Mouse (Mus musculus) urinary bladder, postnatal 10 days (tissue): Measurements from ENCODE around the gene Med29.

Experiments
- DNase-seq: peaks from one replicate; pipeline ENCODE4 v3.0.0; 2022; ENCODE audit warnings: low spot score

The Med29 gene

DNA sequence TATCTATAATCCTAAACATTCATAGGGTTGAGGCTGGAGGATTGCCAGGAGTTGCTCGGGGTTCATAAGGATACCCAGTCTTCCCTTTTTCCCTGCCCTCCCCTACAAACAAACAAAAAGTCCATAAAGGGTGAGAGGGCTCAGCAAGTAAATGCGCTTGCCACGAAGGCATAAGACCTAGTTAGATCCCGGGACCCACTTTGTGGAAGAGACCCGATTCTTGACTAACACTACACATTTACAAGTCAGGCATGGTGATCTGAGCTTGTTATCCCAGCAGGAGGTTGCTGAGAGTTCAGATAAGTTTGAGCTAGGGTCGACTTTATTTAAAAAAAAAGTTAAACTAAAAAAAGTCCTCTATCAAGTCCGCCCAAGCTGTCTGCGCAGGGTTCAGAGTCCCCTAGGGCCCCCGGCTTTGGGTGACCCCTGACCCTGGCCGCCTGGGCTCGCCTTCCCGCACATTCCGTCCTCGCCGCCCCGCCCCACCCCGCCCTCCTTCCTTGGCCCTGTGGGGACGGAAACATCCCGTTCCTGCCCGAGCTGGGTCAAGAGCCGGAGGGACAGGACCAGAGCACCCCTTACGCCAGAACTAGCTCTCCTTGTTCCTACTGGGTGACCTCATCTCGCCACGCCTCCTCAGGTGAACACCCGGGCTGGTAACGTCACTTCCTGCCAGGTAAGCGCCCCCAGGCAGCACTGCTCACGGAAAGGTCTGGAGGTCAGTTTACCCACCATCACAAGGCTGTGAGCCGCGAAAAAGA, 16.3 kb downstream of the Med29 start:
- no peak for DNase-seq

DNA sequence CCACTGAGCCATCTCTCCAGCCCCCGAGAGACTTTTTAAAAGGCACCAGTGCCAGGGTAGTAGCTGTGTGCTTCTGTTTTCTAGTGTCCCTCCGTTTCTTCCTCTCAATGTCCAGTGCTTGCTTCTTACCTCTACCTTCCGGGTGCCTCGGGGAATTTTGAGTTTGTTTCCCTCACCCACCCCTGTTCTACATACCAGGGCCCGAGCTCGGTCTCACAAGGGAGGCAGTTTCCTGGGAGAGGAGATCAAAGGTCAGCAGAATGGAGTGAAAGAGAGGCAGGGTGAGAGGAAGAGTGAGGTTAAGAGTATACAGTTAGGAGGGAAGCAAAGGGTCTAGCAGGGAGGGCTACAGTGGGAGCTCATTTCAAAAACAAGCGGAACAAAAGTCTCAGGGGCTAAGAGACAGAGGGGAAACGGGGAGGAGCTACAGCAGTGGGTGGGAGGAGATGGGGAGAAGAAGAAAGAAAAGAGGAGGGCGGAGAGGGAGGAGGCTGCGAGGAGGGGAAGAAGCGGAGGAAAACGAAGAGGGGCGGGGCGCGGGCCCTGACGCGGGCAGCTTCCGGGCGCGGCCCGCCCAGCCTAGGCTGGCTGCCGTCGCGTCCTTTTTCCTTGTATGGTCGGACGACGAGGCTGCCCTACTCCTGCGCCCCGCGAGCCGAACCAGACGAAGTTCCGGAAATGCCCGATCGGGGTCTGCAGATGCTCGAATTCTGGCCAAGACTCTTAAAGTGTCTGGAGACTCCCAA, 17.2 kb downstream of the Med29 start:
- DNase-seq: no peak

DNA sequence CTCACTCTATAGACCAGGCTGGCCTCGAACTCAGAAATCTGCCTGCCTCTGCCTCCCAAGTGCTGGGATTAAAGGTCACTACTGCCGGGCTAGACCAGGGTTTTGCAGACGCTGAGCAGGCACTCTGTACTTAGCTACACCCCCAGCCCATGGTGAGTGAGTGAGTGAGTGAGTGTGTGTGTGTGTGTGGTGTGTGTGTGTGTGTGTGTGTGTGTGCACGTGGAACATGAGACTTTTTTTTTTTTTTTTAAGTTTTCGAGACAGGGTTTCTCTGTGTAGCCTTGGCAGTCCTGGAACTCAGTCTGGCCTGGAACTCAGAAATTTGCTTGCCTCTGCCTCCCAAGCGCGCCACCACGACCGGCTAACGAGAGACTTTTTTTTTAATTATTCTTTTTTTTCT, 17.9 kb downstream of the Med29 start:
- DNase-seq: no peak

DNA sequence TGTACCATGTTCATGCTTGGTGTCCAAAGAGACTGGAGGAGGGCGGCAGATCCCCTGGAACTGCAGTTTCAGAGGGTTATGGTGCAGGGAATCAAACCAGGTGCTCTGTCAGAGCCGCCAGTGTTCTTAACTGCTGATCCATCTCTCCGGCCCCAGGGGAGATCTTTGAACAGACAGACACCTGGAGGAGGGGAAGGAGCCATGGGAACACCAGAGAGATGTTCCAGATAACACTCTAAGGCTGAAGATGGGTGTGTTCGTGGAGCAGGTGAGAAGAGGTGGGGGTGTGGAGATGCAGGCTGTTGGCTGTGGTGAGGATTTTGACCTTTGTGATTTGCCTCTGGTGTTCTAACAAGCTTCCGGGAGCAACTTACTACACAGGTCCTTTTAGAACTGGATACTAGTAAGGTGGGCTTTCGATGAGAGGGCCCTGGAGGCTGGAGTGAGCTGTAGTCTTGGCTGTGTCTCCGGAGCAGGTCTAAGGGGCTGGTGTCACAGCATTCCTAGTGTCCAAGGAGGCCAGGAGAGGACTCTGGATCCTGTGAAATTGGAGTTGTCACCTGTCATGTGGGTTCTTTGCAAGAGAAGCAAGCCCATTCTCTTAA, 18.5 kb downstream of the Med29 start:
- no peak for DNase-seq

DNA sequence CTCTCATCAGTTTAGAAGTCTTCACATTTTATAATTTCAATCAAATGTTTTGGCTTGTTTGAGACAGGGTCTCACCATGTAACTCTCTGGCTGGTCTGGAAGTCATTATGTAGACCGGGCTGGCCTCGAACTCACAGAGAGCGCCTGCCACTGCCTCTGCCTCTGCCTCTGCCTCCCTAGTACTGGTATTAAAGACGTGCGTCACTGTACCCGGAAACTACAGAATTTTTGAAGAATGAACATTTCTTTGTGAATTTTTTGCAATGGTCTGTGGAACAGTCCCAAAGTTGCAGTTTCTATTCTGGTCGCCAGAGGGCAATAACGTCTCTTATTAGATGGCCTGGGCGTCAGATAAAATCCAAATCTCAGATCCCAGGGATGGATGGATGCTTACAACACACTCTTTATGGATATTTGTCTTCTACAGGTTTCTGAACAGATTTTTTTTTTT, 19.4 kb downstream of the Med29 start:
- no peak for DNase-seq

DNA sequence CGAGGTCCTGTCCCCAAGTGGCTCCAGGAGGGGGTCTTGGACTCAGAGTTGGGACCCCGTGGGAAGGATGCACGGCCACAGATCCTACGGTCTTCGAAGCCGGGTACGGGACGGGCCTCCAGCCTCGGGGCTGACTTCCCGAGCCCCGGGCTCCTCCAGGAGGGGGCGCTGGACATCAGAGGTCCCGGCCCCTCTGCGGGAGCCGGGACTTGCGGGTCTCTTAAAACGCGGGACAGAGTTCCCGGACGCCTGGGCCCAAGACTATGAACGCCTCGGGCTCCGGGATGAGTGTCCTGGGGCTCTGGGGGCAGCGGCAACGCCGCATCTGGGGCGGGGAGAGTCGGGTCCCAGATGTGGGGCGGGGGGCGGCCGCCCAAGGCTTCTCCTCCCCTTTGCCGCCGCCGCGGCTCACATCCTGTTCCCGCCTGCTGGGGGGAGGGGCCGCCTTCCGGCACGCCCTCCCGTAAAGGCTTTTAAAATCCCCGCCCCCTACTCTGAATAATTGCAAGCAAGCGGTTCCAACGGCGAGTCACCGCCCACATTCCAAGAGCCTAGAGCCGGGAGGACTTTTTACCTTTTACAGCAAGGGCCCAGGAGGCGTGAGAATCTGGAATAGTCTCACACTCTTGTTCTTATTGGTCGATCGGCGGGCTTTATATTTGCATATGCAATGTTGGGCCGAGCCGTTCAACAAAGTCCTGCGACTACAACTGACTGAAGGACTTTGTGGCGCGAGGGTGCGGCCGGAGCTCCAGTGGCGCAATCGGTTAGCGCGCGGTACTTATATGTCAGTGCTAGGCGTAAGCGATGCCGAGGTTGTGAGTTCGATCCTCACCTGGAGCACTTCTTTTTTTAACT, 20.0 kb downstream of the Med29 start, which contains the start of gene Plekhg2:
Gene Plekhg2 (minus strand): TSS at position 349 of the 858 bp plus-strand sequence.
- peak; percentile 95 for DNase-seq

DNA sequence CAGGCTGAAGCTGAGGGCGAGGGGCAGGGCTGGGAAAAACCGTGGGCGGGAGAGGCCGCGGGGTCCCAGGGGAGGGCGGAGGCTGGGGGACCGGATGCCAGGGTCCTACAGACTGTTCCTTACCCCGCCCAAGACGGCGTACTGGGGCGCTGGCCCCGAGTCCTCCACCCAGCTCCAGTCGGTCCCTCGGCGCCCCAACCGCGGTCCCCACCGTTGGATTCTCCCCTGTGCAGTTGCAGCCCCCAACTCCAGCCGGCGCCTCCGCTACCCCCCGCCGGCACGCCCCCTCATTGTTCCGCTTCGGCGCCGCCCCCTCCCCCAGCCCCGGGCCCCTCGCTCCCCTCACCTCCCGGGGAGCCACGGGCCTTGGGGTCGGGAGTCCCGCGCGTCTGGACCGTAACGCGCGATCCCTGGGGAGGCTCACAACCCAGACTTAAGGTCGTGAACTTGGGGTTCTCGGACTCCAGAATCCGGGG, 21.0 kb downstream of the Med29 start:
- DNase-seq: no peak

DNA sequence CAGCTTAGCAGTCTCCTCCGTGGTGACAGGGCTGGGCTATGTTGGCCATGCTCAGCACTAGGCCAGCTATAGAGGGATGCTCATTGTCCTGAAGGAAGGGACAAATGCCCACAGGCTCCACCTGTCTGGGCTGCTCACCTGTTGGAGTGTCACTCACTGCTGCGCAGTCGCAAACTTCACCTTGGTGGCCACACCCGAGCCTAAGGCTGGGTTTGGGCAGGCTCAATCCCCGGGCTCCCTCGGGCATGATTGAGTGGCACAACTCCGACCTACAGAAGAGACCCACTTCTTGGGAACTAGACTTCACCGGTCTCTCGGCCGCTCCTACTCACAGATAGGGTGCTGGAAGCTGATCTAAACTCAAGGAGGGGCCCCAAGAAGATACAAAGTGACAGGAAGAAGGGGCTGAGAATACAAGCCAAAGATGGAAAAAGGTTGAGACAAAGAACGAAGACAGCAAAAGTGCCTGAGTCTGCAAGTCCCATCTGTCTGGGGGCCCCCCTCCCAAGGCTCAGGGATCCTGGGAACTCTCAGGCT, 21.5 kb downstream of the Med29 start:
- DNase-seq: no peak

DNA sequence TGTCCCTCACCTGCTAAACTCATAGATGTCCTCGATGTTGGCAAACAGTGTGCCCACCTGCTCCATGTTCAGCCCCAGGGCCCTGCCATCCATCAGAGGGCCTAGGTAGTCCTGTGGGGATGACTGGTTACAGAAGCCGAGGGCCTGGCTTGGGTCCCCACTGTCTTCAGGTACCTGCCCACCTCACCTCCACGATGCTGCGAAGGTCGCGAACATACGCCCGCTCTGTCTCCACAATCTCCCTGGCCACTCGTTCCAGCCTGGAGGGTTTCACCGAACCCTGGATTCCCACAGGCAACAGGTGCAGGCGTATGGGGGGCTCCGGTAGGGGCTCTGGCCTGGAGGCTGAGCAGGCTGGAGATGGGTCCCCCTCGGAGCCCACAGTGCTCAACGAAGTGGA, 22.5 kb downstream of the Med29 start:
- DNase-seq: no peak

DNA sequence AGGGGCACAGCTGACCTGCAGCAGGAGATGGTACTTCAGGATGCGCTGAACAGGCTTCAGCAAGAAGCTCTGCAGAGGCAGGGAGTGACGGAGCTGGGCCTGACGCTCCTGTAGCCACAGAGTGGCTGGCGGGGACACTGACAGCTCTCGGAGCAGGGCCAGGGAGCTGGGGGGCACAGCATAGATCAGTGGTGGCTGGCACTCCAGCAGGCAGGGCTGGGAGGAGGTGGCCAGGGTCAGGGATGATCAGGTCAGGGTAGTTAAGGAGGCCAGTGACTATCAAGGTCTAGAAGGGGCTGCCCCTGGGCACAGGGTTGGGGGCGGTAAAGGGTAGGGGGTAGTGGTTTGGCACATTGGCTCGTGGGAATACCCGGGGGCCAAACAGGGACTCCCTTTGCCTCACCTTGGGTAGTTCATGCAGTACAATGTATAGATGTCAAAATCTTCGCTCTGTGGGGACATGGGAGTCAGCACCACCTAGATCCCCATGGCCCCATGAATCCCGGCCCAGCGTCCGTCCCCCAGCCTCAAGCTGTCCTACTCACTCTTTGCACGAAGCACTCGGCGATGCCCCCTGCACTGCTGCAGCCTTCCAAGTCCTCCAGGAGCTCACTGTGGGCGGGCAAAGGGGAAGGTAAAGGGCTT, 24.1 kb downstream of the Med29 start:
- no peak for DNase-seq

DNA sequence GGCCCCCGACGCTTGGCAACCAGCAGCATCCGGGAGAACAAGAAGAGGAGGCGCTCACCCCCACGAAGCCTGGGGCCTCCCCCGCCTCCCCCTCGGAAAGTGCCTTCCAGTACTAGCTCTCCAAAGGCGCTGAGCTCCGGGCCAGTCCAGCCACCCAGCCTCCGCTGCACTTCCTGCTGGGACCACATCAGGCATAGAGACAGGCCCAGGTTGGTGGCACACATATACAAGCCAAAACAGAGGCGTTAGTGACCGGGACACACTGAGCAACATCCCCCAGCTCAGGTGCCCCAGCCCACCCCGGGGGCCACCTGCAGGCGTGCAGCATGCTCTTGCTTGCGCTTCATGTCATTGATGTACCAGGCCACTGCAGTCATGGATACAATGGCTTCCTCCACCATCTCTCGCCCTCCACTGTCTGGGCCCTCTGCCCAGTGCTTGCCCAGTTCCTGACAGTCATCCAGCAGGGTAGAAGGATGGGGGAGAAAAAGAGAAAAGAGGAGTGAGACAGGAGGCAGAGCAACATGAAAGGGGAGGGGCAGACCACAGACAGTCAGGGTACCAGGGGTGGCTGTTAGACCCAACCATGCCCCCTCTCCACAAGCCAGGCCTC, 24.7 kb downstream of the Med29 start:
- DNase-seq: no peak

DNA sequence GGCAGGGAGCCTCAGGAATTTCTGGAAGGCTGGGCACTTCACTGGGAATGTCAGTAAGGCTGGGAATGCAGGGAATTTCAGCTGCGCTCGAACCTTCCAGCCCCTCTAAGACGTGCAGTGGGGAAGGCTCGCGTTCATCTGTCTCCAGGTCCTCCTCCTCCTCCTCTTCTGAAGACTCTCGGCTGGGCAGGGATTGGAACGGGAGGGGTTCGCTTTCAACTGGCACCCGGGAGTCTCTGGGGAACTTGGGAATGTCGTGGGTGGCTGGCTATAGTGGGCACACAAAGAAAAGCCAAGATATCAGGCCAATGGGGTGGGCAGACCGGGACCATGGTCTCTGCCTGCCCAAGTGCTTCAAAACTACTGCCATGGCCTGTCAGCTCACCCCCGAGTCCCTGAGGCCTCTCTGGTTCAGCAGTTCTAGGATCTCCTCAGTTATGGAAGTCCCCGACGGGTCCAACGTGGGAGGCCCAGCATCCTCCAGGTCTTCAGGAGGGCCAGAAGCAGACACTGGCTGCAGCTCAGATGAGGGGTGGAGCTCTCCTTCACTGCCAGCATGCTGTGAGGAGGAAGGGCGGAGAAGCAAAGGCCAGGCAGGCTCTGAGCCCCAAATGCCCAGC, 30.0 kb downstream of the Med29 start:
- DNase-seq: no peak

DNA sequence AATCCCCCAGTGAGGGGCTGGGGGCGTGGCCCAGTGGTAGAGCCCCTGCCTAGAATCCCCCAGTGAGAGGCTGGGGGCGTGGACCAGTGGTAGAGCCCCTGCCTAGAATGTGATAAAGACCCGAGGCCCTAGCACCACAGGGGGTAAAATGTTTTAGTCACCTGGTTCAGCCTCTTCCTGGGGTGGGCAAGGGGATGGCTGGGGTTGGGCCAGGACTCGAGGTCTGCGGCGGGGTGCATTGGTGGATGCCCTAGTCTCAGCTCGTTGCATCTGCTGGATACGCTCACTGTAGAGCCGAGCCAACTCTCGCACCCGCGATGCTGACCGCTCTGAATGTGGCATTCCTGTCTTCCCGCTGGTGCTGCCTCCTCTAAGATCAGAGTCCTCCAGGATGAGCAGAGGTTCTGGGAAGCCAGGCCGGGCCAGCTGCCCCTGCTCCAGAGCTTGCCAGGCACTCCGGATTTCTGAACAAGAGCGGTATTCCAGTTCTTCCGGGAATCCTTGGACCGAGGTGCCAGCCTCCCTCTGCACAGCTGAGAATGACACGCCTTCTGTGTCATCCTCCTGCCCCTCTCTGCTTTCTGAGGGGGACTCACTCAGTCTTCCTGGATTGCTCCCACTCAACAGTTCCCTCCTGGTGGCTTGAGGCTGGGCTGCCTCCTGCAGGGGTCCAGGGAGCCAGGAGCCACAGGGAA, 30.7 kb downstream of the Med29 start:
- DNase-seq: no peak

DNA sequence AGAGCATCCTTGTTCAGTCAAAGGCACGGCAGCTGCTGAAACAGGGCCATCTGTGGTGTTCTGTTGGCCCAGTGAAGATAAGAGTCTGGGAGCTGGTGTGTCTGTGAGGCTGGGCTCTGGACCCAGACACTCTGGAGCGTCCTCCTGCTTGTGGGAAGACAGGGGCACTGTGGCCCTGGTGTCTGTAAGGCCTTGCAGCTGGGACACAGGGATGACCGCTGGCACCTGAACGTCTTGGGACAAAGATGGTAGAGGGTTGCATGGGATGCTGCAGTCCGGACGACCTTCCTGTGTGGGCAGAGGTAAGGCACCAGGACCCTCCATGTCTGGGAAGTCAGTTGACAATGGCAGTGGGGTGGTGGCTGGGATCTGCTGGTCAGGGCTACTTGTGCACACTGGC, 32.2 kb downstream of the Med29 start:
- DNase-seq: no peak

DNA sequence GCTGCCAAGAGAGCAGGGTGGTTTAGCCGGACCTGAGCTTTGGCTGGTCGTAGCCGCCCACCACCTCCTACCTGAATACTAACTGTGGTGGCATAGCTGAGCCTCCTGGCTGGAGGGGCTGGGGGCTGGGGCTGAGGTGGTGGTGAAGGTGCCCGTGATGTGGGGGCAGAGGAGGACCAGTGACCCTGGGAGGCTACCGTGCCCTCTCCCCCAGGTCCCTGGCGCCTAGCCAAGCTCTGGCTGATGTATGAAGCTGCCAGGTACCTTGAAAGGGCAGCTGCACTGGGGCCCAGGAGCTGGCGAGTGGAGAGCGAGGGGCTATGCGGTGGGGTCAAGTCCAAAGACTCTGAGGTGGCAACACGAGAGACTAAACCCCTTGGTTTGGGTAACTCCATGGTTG, 32.7 kb downstream of the Med29 start:
- DNase-seq: no peak

DNA sequence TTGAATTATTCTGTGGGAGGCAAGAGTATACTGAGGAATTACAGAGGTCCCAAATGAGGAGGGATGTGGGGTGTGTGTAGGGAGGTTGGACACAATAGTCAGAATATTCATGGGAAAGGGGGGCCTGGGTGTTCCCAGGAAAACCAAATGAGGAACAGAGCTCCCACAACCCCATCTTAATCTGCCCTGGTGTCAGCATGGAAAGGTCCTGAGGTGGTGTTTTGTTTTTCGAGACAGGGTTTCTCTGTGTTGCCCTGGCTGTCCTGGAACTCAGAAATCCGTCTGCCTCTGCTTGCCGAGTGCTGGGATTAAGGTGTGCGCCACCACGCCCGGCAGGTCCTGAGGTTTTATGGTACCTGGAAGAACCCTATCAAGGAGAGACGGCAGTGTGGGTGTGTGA, 34.1 kb downstream of the Med29 start:
- no peak for DNase-seq

DNA sequence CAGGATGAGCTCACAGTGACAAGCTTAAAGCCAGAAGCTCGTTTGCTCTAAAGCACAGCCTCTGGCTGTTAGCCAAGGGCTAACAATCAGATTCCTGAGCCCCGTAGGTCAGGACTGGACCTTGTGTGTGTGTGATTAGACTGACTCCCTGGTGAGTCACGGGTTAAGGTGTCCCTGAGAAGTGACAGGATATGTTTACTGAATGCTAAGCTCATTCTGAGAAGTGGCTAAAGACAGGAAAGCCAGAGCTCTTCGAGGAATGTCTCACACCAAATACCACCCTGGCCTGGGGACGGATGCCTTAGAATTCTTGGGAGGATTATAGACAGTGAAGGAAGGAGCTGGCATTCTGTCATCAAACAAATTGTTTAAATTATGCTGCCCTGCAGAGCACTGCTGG, 34.5 kb downstream of the Med29 start:
- no peak for DNase-seq

DNA sequence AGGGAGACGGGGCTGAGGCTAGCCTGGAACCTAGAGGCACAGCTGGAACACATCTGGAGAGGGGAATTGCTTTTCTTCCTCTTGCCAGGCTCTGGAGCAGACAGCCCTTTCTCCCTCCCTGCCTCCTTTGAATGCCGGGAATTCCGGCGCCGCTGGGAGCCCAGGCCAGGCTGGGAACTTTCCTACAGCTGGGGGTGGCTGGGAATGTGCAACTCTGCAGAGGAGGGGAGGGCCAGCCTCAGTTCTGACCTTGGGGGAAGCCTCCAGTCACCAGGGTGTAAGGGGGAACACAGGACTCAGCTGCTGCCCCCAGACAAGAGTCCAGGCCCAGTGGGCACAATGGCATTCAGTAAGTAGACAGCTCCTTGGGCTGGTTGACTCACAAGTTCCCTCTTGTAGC, 35.5 kb downstream of the Med29 start:
- no peak for DNase-seq

DNA sequence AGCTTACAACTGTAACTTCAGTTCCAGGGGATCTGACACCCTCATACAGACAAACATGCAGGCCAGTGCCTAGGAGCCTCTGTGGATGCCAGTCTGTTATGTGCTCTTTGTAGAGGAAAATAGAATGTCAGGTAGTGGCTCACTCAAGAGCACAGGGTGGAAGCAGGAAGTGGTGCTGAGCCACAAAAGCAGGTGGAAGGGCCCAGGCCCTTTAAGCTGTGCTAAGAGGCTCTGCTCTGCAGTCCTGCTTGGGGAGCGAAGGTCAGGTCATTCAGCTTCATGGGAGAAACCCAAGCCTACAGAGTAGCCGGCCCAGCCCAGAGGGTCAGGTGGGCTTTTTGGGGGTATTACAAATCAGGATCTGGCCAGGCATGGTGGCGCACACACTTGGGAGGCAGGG, 37.3 kb downstream of the Med29 start:
- DNase-seq: no peak

DNA sequence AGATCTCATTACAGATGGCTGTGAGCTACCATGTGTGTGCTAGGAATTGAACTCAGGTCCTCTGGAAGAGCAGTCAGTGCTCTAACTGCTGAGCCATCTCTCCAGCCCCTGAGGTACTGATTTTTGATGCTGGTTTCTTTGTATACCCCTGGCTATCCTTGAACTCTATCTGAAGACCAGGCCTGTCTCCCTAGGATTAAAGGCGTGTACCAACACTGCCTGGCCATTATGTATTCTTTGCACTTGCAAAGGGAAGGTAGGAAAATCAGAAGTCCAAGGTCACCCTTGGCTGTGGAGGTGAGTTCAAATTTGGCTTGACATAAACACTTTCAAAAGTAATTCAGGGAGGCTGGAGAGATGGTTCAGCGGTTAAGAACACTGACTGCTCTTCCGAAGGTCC, 37.9 kb downstream of the Med29 start:
- DNase-seq: no peak
